Mouse (Mus musculus): ENCODE measurements at regions not wholly inside any gene's neighbourhood (a gene's known extent, or its start where the extent isn't known, plus 50 kb on each side); places are given as distances from the start of the nearest gene placed in this dataset.
A peak's percentile ranks its signal among the peaks of the same experiment; 100 is the strongest.
"Not testable (repeated sequence)": the region's sequence is repeated elsewhere in the genome, so short reads cannot be mapped to it uniquely, and the experiment has no call there.

- DNase-seq (ENCODE audit: low spot score in 2 of 2): not testable (repeated sequence)
Measured at GRCm38 (mm10) chr1:141246125-141246524, 1000.2 kb downstream of the Kcnt2 start.

GRCm38 (mm10) chr1:141274738-141275137 is 1028.8 kb downstream of the Kcnt2 start:
- no peak for DNase-seq (ENCODE audit: low spot score in 2 of 2)

- DNase-seq (ENCODE audit: low spot score in 2 of 2): no peak
Measured at GRCm38 (mm10) chr1:141281513-141281912, 1035.6 kb downstream of the Kcnt2 start.

GRCm38 (mm10) chr1:141322968-141323367 is 1077.0 kb downstream of the Kcnt2 start:
- DNase-seq (ENCODE audit: low spot score in 2 of 2): no peak

- peak in 1 of 2 experiments; percentile 78 for DNase-seq (ENCODE audit: low spot score in 2 of 2)
Measured at GRCm38 (mm10) chr1:141338073-141338472, 1092.1 kb downstream of the Kcnt2 start.

- no peak for DNase-seq (ENCODE audit: low spot score in 2 of 2)
Measured at GRCm38 (mm10) chr1:141369447-141369846, 1123.5 kb downstream of the Kcnt2 start.

GRCm38 (mm10) chr1:141375966-141376365 is 1130.0 kb downstream of the Kcnt2 start:
- DNase-seq (ENCODE audit: low spot score in 2 of 2): no peak

- DNase-seq (ENCODE audit: low spot score in 2 of 2): no peak
Measured at GRCm38 (mm10) chr1:141401334-141401733, 1155.4 kb downstream of the Kcnt2 start.

GRCm38 (mm10) chr1:141429675-141430074 is 1183.7 kb downstream of the Kcnt2 start:
- DNase-seq (ENCODE audit: low spot score in 2 of 2): peak; percentile 9 to 47

- peak in 1 of 2 experiments; percentile 4 for DNase-seq (ENCODE audit: low spot score in 2 of 2)
Measured at GRCm38 (mm10) chr1:141430117-141430516, 1184.2 kb downstream of the Kcnt2 start.

GRCm38 (mm10) chr1:141435452-141435851 is 1189.5 kb downstream of the Kcnt2 start:
- DNase-seq (ENCODE audit: low spot score in 2 of 2): no peak

GRCm38 (mm10) chr1:141440234-141440633 is 1194.3 kb downstream of the Kcnt2 start:
- DNase-seq (ENCODE audit: low spot score in 2 of 2): no peak

- no peak for DNase-seq (ENCODE audit: low spot score in 2 of 2)
Measured at GRCm38 (mm10) chr1:141450960-141451359, 1205.0 kb downstream of the Kcnt2 start.

- DNase-seq (ENCODE audit: low spot score in 2 of 2): no peak
Measured at GRCm38 (mm10) chr1:141464576-141464975, 1218.6 kb downstream of the Kcnt2 start.
